Mouse (Mus musculus): ENCODE measurements at regions not wholly inside any gene's neighbourhood (a gene's known extent, or its start where the extent isn't known, plus 50 kb on each side); places are given as distances from the start of the nearest gene placed in this dataset.
A peak's percentile ranks its signal among the peaks of the same experiment; 100 is the strongest.

DNA sequence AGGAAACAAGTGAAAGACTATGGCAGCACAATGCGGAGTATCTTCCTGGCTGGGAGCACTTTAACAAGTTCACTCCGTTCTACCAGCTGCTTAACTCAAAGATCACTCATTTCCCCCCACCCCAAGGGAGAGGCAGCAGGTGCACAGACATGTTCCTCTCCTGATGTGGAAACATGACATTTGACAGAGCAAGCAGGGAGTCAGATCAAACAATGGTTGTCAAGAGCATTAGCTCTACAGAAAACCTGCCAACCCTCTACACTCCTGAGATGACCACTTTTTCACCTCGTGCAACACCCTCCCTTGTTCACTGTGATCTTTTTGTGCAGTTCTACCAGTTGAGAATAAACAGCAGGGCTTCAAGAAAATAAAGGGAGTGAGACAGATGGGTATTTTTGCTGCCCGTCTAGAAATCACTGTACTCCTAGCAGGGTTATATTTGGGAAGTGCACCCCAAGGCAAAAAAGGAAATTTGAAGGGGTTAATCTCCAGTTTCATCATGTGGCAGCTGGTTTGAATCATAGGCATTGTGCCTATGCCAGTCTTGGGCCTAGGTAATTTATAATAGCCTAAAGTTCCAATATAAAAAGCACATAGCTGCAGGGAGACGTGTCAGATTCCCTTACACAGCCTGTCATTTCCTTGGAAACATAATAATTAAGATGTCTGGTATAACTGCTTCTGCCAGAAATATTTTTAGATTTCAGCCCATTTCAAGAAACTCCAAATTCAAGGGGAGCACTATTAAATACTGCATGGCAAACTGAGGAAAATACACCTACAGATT is 210.5 kb upstream of the Epha6 start:
- no peaks in the 10 kb centered on the region for H3K27me3 ChIP-seq (replicated peaks; ENCODE audit: control insufficient read depth, insufficient read depth, low read length)
- no peak overlapping the region for H3K9ac ChIP-seq (replicated peaks; ENCODE audit: low read depth, low read length)
- H3K9me3 ChIP-seq (ENCODE audit: control insufficient read depth, low read length) = no peaks in the 10 kb centered on the region
- no peak overlapping the region for H3K4me3 ChIP-seq (replicated peaks; ENCODE audit: low read length)
- 0 out of 2 replicates have a peak overlapping the region, but pooled peaks have one; percentile 1 for H3K27ac ChIP-seq (ENCODE audit: low read length)
- no peaks in the 10 kb centered on the region; the same call in 1 of the 2 replicates for H3K4me1 ChIP-seq (replicated peaks; ENCODE audit: control insufficient read depth, insufficient read depth, low read length)
- peak; percentile 69 for ATAC-seq
- 45% methylated on average over 5 of the region's 5 CpGs for WGBS
- H3K36me3 ChIP-seq (ENCODE audit: control insufficient read depth, insufficient read depth) = no peaks in the 10 kb centered on the region
- no peak overlapping the region for H3K4me2 ChIP-seq (ENCODE audit: low read length)

DNA sequence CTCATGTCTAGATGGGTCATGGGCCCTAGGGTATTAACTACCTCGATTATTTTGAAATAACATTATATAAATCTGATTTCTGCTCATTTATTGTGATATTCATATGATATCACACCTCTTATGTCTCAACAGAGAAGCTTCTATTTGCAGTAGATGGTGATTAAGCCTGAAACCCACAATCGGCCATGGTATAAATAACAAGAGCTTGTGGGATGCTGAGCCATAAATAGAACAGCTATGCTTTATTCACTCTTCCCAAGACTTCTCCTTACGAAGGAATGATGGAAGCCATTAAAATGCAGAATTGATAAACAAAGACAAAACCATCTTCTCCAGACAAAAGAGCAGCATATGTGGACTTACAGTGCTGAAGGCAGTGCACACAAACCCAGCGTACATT is 195.4 kb upstream of the Epha6 start:
- no peak overlapping the region for H3K27ac ChIP-seq (ENCODE audit: low read length)
- 71% methylated on average over 4 of the region's 4 CpGs for WGBS
- no peak overlapping the region for H3K9ac ChIP-seq (replicated peaks; ENCODE audit: low read depth, low read length)
- no peak for ATAC-seq
- no peaks in the 10 kb centered on the region for H3K4me1 ChIP-seq (replicated peaks; ENCODE audit: control insufficient read depth, insufficient read depth, low read length)
- no peaks in the 10 kb centered on the region for H3K9me3 ChIP-seq (ENCODE audit: control insufficient read depth, low read length)
- no peaks in the 10 kb centered on the region for H3K27me3 ChIP-seq (replicated peaks; ENCODE audit: control insufficient read depth, insufficient read depth, low read length)
- H3K4me2 ChIP-seq (ENCODE audit: low read length) = no peak overlapping the region
- no peak overlapping the region for H3K4me3 ChIP-seq (replicated peaks; ENCODE audit: low read length)
- H3K36me3 ChIP-seq (ENCODE audit: control insufficient read depth, insufficient read depth) = no peaks in the 10 kb centered on the region
